Mouse (Mus musculus) B cell, adult 2 months (primary cell): Measurements from ENCODE around the gene Csrp1.

Experiments
- DNase-seq, 2 experiments: peaks; one replicate each; pipeline ENCODE4 v3.0.0; 2022

The Csrp1 gene

GRCm38 (mm10) chr1:135778780-135779535 lies 59.1 kb downstream of the Csrp1 start, which contains the start of gene Tnni1:
Tnni1 (plus strand) TSS chr1:135779434.
- no peak for DNase-seq

GRCm38 (mm10) chr1:135780649-135781048 lies 60.8 kb downstream of the Csrp1 start:
- DNase-seq: no peak

GRCm38 (mm10) chr1:135781220-135781619 lies 61.4 kb downstream of the Csrp1 start:
- peak; percentile 69 to 71 for DNase-seq

- no peak for DNase-seq
Measured at GRCm38 (mm10) chr1:135782816-135783215, 63.0 kb downstream of the Csrp1 start.

- DNase-seq: peak; percentile 83 to 85
Measured at GRCm38 (mm10) chr1:135787799-135788198, 67.9 kb downstream of the Csrp1 start.

GRCm38 (mm10) chr1:135788708-135789107 lies 68.8 kb downstream of the Csrp1 start:
- peak; percentile 25 to 29 for DNase-seq

- peak; percentile 84 to 85 for DNase-seq
Measured at GRCm38 (mm10) chr1:135789815-135790214, 70.0 kb downstream of the Csrp1 start.

GRCm38 (mm10) chr1:135792143-135792939 lies 72.5 kb downstream of the Csrp1 start:
- no peak for DNase-seq

GRCm38 (mm10) chr1:135793370-135794215 lies 73.7 kb downstream of the Csrp1 start:
- DNase-seq: peak; percentile 32 to 45

- DNase-seq: no peak
Measured at GRCm38 (mm10) chr1:135794216-135795134, 74.6 kb downstream of the Csrp1 start.

- no peak for DNase-seq
Measured at GRCm38 (mm10) chr1:135798492-135798891, 78.6 kb downstream of the Csrp1 start.

GRCm38 (mm10) chr1:135799109-135799627 lies 79.3 kb downstream of the Csrp1 start:
- DNase-seq: no peak

- DNase-seq: no peak
Measured at GRCm38 (mm10) chr1:135800192-135800950, 80.5 kb downstream of the Csrp1 start.
